Mouse (Mus musculus) megakaryocyte, embryonic 14.5 days (primary cell): ENCODE results near the gene Cse1l. TPM values are rescaled to one million over a fixed set of nuclear protein-coding genes. Genes with fewer than 3 reads are reported as not detected.
A peak's percentile ranks its signal among the peaks of the same experiment; 100 is the strongest.

Experiments used
- H3K27me3 ChIP-seq: replicated peaks from 2 replicates; pipeline ENCODE3; 2012; ENCODE audit warnings: inconsistent platforms
- H3K36me3 ChIP-seq: replicated peaks from 2 replicates; pipeline ENCODE3; 2012; ENCODE audit warnings: low read length, inconsistent platforms, mixed read lengths
- H3K4me1 ChIP-seq: 2 replicates; pipeline ENCODE4 v1.6.1; 2012; ENCODE audit warnings: inconsistent platforms
- H3K4me3 ChIP-seq: replicated peaks from 2 replicates; pipeline ENCODE3; 2012; ENCODE audit warnings: moderate library complexity, mild to moderate bottlenecking, inconsistent platforms
- H3K9me3 ChIP-seq: 2 replicates; pipeline ENCODE4 v1.6.1; 2012; ENCODE audit warnings: inconsistent platforms
- FLI1 ChIP-seq: IDR thresholded peaks from 2 replicates; pipeline ENCODE4 v1.6.1; 2012; ENCODE audit warnings: low read length, inconsistent platforms, mixed read lengths
- GATA1 ChIP-seq: IDR thresholded peaks from 3 replicates; pipeline ENCODE4 v1.6.1; 2012; ENCODE audit warnings: mixed read lengths, low read length, inconsistent platforms, borderline replicate concordance
- polyA plus RNA-seq: library from polyadenylated mRNA; stranded (reverse); fragments of >175 nt; gene quantifications from 2 replicates; pipeline ENCODE4 v1.2.3, GENCODE M21; 2012; ENCODE audit warnings: low replicate concordance; ENCODE audit not compliant: insufficient read depth

Gene Cse1l
- polyA plus RNA-seq, 1 experiment, result 3.6 TPM

DNA sequence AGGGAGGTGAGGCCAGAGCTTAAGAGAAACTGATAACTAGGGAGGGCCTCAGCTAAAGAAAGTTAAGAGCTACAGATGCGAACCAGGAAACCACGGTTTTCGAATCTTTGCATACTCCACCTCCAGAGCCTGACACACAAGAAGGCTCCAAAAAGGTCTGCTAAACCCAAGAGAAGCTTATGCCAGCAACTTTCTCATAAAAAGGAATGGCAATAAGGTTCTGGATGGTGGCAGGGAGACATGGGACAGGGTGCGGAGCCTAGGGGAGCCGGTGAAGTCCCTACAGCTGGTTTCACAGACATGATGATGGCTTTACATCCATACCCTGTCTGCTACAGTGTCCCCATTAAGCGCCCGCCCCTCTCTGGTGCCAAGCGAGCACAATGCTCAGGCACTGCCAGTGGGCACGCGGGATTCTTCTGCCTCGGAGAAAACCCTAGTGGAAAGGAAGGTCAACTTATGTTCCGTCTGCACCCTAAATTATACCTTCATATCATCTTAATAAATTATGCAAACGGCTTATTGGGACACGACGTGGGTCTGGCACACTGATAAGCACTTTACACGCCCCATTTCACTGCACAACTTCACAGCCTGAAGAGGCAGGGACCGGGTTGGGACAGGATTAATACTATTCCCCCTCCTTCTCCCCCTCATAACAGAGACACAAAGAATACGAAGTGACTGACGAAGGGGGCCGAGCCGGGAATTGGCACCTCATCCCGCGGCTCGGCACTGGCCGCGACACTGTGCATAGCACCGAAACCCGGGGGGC is 89.4 kb downstream of the Cse1l start:
- Histone ChIP-seq H3K9me3 (no peaks in the 10 kb centered on the region), H3K36me3 (no peaks in the 10 kb centered on the region), H3K4me1 (peaks cover 63% of the 10 kb centered on the region), H3K27me3 (no peaks in the 10 kb centered on the region), H3K4me3 (peak overlapping the region; percentile 97)
- TF ChIP-seq FLI1, result no peak
- TF ChIP-seq GATA1, result no peak

Other genes with a start within 250 kb of the Cse1l start
- 3.7 and 14.4 TPM in 2 replicates for gene Prex1, start 192.2 kb upstream of the Cse1l start, polyA plus RNA-seq
- 1.8 TPM in 1 of 2 replicates, not detected in the other for gene Trp53rkb, start 113.5 kb upstream of the Cse1l start, polyA plus RNA-seq
- 1.4 and 1.6 TPM in 2 replicates for gene Arfgef2, start 100.5 kb upstream of the Cse1l start, polyA plus RNA-seq
- 10.0 and 13.2 TPM in 2 replicates for gene Stau1, start 90.3 kb downstream of the Cse1l start, polyA plus RNA-seq
- 26.6 and 26.8 TPM in 2 replicates for gene Ddx27, start 109.2 kb downstream of the Cse1l start, polyA plus RNA-seq
- 3.0 and 8.9 TPM in 2 replicates for gene Znfx1, start 157.0 kb downstream of the Cse1l start, polyA plus RNA-seq